Mouse (Mus musculus): Measurements from ENCODE around the gene Lst1. TPM values are rescaled to one million over a fixed set of nuclear protein-coding genes. Genes with fewer than 3 reads are reported as not detected.

The Lst1 gene
- total RNA-seq, 2 experiments from 2014 or later: 0.74 to 1.5 TPM

DNA sequence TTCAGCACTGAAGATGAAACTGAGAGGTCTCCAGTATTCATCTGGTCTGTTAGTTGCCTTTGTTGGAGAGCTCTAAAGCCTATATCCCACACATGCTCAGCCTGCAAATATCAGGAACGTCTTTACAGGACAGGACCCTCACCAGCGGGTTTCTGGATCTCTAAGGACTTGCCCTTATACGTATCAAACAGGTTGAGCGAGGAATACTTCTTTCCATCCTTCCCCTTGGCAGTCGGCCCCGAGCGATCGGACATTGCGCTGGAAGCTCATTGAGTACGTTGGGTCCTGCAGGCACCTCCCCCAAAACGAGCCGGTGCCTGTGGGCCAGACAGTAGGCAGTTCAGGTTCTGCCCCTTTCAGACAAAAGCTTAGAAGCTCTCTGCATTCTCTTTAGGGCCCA is 25.5 kb downstream of the Lst1 start:
- intact Hi-C loops (cut with DNase I): no loop called here
- DNase-seq: no peak

DNA sequence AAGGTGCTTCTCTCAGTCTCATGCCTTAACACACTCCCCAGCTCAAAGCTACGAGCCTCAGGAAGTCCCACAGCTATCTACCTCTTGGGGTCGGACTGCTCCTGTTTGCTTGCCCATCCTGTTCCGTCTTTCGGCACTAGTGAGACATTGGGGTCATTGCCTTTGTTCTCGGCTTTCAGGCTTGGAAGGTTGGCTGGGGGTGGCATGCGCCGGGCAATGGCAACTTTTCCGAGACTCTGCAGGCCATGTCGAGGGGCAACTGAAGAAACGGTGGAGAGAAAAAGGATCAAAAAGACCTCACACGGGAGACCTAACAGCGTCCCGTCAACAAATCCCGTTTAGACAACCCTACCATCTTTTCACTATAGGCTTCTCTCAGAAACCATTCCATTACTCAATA is 26.1 kb downstream of the Lst1 start:
- intact Hi-C loops (cut with DNase I): no loop called here
- no peak for DNase-seq

DNA sequence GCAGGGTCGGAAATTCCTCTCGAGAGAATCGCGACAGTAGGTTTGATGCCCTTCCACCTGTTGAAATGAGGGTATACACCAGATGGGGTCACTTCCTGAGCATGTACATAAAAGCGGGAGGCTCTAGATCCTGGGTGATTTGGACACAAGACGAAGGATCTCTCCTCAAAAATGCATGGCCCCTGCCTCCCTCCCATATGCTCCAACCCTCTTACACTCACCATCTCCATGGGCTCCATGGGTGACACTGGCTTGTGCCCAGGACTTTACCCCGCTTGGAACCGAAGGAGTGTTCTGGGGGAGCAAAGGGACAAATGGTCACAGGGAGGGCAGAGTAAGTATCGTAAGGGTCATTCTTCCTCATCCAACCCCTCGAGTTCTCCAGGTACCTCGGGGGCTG is 26.8 kb downstream of the Lst1 start:
- DNase-seq: no peak
- intact Hi-C loops (cut with DNase I): loop anchor here (2.0 kb wide), 1 partner anchor 17 kb away; no protein-coding TSS in a partner anchor

DNA sequence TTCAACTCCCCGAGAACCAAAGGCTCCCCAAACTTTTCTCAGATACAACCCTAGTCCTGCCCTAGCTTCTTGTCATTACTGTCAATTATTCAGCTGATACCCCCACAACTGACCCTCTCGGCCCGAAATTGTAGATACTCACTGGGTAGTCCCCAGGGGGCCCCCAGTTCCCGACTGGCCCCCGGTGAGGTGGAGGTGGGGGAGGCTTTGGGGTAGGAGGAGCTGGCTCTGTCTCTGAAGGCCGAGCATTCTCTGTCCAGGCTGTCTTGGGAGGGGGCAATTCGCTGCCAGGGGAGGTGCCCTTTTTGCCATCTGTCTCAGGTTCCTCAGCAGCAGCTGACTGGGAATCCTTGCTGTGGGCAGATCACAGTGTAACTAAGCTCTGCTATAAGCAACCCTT is 28.6 kb downstream of the Lst1 start:
- no peak for DNase-seq
- intact Hi-C loops (cut with DNase I): loop anchor here (2.0 to 10.0 kb wide), 2 partner anchors 15 to 1045 kb away; partner anchors contain the start of gene H2-DMa

DNA sequence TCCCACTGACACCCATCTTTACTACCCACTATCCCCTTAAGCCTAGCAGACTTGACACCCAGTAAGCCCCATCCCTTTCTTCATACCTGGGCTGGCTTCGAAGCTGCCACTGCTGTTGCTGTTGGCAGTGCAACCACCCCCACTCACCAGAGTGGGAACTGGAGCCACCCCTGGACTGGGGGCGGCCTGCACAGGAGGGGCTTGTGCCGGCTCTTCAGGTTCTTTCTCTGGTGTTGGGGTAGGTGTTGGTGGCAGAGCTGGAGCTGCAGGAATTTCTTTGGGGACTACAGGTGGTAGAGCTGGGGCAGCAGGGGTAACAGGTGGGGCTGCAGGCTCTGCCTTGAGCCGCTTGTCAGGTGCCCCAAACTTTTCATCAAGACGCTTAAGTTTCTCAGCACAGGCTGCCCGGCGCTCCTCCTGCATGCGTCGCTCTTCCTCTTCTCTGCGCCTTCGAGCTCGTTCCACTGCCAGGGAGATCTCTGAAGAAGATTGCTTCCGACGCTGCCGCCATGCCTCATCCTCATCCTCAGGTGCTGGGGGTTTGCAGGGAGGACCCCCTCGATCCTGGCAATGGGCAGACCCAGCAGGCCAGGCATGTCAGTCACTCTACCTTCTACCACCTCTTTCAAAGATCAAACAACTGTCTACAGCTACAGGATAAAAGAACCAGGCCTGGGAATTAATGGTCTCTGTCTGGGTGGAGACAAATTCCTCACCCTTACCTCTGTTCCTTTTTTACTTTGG is 29.2 kb downstream of the Lst1 start:
- DNase-seq: no peak
- intact Hi-C loops (cut with DNase I): loop anchor here (10.0 kb wide), 1 partner anchor 1044 kb away; the partner anchor contains the start of gene H2-DMa

DNA sequence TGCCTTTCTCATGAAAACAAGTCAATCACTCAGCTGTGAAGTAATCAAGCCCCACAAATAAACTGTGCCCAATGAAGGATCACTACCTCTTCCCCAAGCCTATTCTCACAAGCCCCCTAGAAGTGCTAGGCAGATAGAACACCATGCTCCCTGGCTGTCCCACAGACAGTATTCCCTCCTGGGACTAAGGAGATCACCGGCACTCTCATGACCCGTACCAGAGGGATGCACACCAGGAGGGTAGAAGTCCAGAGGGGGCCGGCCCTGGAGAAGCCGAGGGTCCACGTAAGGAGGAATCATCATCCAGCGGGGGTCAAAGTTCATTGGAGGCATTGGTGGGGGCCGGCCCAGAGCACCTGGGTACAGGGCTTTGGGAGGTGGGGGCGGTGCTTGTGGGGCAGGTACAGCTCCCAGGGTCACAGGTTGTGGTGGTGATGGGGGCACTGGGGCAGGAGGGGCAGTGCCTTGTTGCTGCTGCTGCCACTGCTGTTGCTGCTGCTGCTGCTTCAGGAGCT is 30.5 kb downstream of the Lst1 start:
- no peak for DNase-seq
- intact Hi-C loops (cut with DNase I): loop anchor here (10.0 kb wide), 1 partner anchor 1043 kb away; the partner anchor contains the start of gene H2-DMa

DNA sequence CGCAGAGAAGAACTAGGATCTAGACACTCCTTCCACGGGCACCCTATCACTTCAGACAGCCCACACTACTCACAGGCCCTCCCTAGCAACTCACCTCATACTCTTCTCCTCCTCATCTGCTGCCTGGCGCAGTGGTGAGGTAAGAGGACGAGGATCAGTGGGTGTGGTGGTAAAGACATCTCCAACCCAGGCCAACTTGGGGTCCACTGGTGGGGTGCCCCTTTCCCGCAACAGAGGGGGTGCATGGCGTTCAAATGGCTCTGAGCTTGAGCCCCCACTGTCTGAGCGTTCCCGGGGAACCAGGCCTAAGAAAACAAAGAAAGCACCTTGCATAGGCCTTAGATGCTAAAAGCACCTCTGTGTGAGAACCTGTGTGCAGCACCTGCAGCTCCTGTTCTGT is 31.0 kb downstream of the Lst1 start:
- no peak for DNase-seq
- intact Hi-C loops (cut with DNase I): loop anchor here (10.0 kb wide), 1 partner anchor 1042 kb away; the partner anchor contains the start of gene H2-DMa

DNA sequence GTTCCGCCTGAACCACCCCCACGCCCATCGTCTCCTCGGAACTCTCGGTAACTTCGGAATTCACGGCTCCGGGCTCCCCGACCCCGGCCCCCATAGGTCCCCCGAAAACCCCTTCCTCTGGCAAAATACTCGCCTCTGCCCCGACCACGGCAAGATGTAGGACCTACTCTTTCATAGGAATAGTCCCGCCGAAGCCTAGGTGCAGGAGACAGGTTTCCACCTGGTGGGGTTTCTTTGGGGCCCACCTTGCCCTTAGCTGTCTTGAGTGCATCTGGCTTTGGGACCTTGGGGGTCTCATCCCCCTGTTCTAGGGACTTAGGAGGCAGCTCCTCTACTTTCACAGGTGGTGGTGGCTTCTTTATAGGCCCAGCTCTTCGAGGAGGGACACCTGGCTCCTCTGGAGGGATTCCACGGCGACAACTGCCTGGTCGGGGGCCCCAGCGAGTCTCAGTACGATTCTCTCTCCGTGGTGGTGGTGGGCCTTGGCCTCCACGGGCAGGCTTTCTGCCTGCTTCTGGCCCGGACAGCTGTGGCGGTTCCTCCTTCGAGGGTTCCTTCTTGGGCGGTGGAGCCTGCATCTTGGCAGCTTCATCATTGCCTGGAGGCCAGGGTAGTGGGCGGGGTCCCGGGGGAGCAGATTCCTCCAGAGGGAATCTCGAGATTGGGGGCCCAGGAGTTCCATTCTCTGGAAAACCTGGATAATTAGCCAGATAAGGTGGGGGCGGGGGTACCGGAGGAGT is 31.6 kb downstream of the Lst1 start:
- intact Hi-C loops (cut with DNase I): loop anchor here (10.0 kb wide), 1 partner anchor 1042 kb away; the partner anchor contains the start of gene H2-DMa
- no peak for DNase-seq

DNA sequence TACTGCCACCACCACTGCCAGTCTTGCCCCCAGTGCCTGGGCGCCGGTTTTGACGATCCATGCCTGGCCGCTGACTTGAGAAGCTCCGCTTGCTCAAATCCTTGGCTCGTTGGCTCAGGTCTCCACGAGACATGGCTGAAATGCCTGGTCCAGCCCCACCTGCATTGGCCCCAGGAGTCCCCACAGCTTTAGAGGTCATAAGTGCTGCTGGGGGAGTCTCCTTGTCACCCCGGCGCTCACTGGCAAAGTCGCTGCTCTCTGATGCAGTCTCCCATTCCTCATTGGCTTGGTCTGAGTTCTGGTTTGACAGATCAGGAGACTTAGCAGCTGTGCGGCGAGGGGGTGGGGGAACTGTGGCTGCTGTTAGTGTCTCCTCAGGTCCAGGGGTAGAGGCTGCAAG is 32.8 kb downstream of the Lst1 start:
- DNase-seq: peak in 1 of 2 experiments; percentile 11
- intact Hi-C loops (cut with DNase I): loop anchor here (10.0 kb wide), 1 partner anchor 1041 kb away; the partner anchor contains the start of gene H2-DMa

DNA sequence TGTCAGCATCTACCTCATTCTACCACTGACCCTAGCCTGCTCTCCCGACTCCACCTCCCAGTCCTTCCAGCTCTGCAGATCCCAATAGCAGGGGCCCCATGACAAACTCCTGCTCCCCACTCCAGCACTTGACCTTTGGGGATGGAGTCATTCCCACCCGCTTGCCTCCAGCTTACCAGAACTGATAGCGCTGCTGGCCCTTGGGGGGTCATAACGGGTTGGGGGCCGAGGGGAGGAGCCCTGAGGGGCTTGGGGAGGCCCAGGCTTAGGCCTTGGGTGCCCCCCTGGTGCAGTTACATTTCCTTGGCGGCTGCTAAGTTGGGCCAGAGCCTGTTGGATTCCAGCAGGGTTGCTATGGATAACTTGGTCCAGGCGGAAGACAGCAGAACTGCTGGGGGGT is 33.6 kb downstream of the Lst1 start:
- DNase-seq: no peak
- intact Hi-C loops (cut with DNase I): loop anchor here (10.0 kb wide), 1 partner anchor 1040 kb away; the partner anchor contains the start of gene H2-DMa

DNA sequence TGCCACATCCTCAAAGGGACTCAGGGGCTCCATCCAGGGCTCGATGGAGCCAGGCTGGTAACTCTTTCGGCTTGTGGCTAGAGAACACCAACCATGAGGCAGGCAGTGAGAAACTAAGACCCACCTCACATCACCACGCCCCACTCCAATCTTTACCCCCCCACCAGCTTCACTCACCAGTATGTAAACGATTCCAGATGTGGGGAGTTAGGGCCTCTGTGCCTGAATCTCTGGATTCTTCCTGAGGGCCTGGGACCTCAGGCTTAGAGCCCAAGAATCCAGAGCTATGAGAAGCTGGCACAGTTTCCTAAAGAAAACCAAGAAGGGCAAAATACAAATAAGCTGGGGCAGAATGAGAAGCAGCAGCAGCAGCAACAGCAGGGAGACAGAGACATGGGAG is 34.3 kb downstream of the Lst1 start:
- DNase-seq: no peak
- intact Hi-C loops (cut with DNase I): loop anchor here (10.0 kb wide), 1 partner anchor 1039 kb away; the partner anchor contains the start of gene H2-DMa

DNA sequence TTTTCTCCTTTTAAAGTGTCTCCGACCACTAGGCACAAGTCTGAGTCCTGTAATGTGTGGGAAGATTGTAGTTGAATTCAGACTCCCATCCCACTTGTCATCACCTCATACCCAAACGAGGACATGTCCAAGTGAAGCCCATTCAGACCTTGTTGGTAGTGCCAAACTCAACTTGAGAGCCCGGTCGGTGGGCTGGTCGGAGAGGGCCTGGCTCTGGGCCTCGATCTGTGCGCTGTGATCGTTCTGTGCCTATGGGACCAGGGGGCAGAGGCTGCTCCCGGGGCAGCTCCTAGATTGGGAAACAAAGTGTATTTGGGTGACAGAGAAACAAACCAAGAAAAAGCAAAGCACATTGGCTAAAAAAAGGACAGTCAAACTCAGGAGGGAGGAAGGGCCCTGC is 35.2 kb downstream of the Lst1 start:
- DNase-seq: no peak
- intact Hi-C loops (cut with DNase I): loop anchor here (10.0 kb wide), 1 partner anchor 1038 kb away; the partner anchor contains the start of gene H2-DMa

DNA sequence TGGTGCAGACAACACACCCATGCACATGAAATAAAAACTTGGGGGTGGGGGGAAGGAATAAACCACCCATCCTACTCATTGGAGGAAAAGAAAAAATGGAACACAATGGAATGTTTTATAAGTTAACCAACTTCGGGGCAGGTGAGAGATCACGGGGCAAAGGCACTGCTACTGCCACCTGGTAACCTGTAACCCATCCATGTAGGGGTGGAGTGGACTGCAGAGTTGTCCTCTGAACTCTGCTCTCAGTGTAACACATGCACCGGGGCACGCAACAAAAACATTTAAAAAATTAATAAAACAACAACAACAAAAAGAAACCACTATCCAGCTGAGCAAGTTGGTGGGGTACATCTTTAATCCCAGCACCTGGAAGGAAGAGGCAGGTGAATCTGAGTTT is 36.1 kb downstream of the Lst1 start:
- DNase-seq: no peak
- intact Hi-C loops (cut with DNase I): loop anchor here (10.0 kb wide), 1 partner anchor 1037 kb away; the partner anchor contains the start of gene H2-DMa

DNA sequence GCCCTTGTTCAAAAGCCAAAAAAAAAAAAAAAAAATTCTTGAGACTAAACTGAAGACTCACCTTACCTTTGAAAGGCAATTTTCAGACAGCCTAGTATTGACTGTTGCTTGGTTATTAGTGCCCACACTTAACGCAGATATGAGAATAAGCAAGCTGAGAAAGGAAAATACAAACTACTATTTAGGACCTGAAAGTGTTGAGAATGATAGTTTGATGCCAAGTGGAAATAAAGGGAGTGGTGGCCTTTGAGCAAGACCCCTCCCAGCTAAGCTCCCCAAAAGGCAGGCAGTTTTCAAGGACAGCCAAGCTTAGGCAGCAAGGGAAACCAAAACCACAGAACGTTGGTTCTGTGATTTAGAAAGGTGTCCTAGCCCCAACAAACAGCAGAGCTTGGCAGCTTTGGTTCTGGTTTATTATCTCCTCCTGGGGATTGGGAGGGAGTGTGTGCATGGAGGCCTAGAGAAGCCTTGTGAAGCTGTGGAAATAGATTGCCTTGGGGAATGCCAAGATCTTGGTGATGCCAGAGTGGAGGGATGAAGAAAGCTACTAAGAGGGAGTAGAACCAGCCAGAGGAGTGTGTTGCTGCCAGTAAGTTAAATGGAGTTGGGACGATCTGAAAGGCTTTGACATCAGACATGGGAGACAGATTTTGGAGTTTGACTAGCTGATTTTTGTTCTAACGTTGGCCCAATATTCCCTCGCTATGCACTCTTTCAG is 40.2 kb downstream of the Lst1 start:
- intact Hi-C loops (cut with DNase I): no loop called here

DNA sequence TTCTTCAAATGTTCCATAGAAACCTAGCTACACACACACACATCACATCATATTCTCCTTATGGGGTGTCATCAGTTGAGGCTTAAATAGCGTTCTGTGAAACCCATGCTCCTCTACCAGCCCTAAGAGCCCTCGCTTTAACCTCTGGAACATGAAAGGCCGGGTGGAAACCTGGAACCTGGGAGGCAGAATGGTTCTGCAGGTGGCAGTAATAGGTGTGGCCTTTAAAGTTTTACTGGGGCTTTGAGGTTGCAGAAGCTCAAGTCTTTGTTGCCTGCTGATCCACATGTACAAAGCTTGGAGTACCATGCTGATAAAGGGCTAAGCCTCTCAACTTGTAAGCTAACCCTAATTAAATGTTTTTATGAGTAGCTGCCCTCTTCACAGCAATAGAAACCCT is 40.9 kb downstream of the Lst1 start:
- intact Hi-C loops (cut with DNase I): no loop called here
- no peak for DNase-seq

More for the DNA sequence above, 40.2 kb downstream of the Lst1 start:
- no peak for DNase-seq

DNA sequence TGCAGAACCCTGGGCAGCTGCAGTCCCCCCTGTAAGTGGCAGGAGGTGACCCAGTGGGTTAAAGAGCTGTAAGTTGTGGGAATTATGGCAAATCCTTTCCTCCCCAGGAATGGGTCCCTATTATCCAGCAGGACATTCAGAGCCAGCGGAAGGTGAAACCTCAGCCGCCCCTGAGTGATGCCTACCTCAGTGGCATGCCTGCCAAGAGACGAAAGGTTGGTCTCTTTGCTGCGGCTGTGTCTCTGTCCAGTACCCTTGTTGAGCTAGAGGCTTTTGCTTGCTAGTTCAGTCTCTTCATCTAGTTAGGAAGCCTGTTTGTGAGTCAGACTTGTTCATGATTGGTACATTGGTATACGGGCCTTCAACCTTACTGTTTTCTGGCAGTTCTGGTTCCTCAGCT is 42.1 kb downstream of the Lst1 start:
- no peak for DNase-seq
- intact Hi-C loops (cut with DNase I): no loop called here

DNA sequence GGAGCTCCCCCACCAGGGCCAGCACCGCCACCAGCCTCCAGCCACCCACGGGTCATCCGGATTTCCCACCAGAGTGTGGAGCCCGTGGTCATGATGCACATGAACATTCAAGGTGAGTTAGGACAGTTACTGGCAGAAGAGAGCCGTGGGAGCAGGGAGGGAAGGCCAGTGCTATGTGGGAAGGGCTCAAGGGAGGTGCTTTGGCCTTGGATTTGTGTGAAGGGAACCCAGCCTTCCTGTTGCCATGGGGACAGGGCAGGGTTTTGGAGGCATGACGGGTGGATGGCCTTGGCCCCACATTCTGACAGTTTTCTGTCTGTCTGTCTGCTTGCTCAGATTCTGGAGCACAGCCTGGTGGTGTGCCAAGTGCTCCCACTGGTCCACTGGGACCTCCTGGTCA is 46.3 kb downstream of the Lst1 start:
- intact Hi-C loops (cut with DNase I): no loop called here
- no peak for DNase-seq

DNA sequence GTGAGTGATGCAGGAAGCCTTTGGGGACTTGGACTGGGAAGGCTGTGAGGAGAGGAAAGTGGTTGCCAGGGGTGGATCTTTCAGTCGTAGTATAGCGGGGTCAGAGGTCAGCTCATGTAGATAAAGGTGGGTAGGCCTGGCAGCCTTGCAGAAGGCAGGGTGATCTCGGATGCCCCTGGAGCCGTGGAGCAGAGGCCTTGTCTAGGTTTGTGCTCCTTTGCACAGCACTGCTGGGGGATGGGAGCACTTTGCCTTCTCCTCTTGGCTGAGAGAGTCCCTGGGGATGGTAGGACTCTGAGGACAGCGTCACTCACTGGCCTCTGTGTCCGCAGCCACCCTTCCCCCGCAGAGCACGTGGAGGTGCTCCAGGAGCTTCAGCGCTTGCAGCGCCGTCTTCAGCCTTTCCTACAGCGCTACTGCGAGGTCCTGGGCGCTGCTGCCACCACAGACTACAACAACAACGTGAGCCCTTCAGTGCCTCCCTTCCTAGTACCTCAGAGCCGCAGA is 47.7 kb downstream of the Lst1 start:
- DNase-seq: no peak
- intact Hi-C loops (cut with DNase I): no loop called here

DNA sequence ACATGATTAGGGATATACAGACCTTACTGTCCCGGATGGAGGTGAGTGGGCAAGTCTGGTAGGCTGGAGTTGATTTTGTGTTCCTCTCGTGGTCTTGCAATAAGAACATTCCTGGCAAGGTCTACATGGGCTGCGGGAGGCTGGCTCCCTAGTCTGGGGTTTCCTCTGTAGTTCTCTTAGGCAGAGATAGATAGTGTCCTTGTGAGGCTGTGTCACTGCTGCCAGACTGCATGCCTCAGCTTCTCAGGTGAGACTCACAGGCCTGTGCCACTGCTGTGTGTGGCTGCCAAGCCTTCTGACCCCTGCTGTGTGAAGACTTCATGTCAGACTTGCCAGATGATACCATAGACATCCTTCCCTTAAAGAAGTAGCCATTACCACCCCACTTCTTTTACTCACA is 49.0 kb downstream of the Lst1 start:
- intact Hi-C loops (cut with DNase I): no loop called here

More for the DNA sequence above, 49.0 kb downstream of the Lst1 start:
- DNase-seq: no peak
